In genomic region chr15:98793141-98793698, GRCm38 (mm10) we compare ENCODE assay signal across 11 mouse cellular contexts. TPM values are rescaled to one million over a fixed set of nuclear protein-coding genes. Genes with fewer than 3 reads are reported as not detected.
DNase-seq lines count a peak whose midpoint lies in the region; ATAC-seq and TF ChIP-seq lines count a peak whose summit lies in the region.
"Had no signal": no experiment of that assay in that cellular context is flagged by ENCODE, and none has a peak within 500 bp of the region (broad histone marks: within the 10 kb centered on the region; RNA-seq: fewer than 3 reads in every experiment).

No protein-coding gene starts in this region.

- no peak overlapping the region for H3K27ac ChIP-seq in forebrain, postnatal 0 days (ENCODE audit: low read depth, low read length)
- peak overlapping the region; percentile 77 for H3K27ac ChIP-seq in midbrain, embryonic 10.5 days (replicated peaks)
- no peak overlapping the region for H3K27ac ChIP-seq in stomach, postnatal 0 days (replicated peaks)

- H3K4me1 ChIP-seq in megakaryocyte, embryonic 14.5 days: peaks cover 78% of the 10 kb centered on the region
- no peaks in the 10 kb centered on the region for H3K4me1 ChIP-seq in forebrain, postnatal 0 days (ENCODE audit: insufficient read depth)
- H3K4me1 ChIP-seq in midbrain, embryonic 10.5 days: peaks cover 87% of the 10 kb centered on the region
- no peaks in the 10 kb centered on the region for H3K4me1 ChIP-seq in stomach, postnatal 0 days (replicated peaks; ENCODE audit: control insufficient read depth, insufficient read depth)

- no peak for DNase-seq in forebrain, postnatal 0 days
- peak; percentile 43 for DNase-seq in midbrain, embryonic 10.5 days (ENCODE audit: low spot score)
- DNase-seq in stomach, postnatal 0 days (ENCODE audit: low spot score): no peak
- DNase-seq in urinary bladder, postnatal 10 days (ENCODE audit: low spot score): no peak
- DNase-seq in thymus, postnatal 4 days: no peak
- DNase-seq: embryo, embryonic 11 days; gastrocnemius, postnatal 10 days had no signal

- no peak for TF ChIP-seq EP300 in stomach, postnatal 0 days (optimal IDR thresholded peaks at IDR 0.05)

- 0 out of 2 replicates have a peak overlapping the region, but pooled peaks have one; percentile 43 for H3K9ac ChIP-seq in forebrain, postnatal 0 days
- no peak overlapping the region for H3K9ac ChIP-seq in stomach, postnatal 0 days (ENCODE audit: low read length)

- peaks cover 99% of the 10 kb centered on the region for H3K27me3 ChIP-seq in megakaryocyte, embryonic 14.5 days (replicated peaks)
- peaks cover 89% of the 10 kb centered on the region for H3K27me3 ChIP-seq in forebrain, postnatal 0 days (ENCODE audit: insufficient read depth, low read length)
- H3K27me3 ChIP-seq in midbrain, embryonic 10.5 days (ENCODE audit: low read depth, poor library complexity, severe bottlenecking): peaks cover 100% of the 10 kb centered on the region
- H3K27me3 ChIP-seq in stomach, postnatal 0 days (ENCODE audit: control insufficient read depth, insufficient read depth, low read length): peaks cover 39% of the 10 kb centered on the region

- H3K4me2 ChIP-seq in forebrain, postnatal 0 days (ENCODE audit: low read depth): peak overlapping the region; percentile 56
- no peak overlapping the region; the same call in 1 of the 2 replicates for H3K4me2 ChIP-seq in stomach, postnatal 0 days (replicated peaks; ENCODE audit: low read depth)

- no peak for ATAC-seq in megakaryocyte, adult 5-6 weeks (ENCODE audit: poor library complexity, severe bottlenecking)
- no peak for ATAC-seq in forebrain, postnatal 0 days
- no peak for ATAC-seq in stomach, postnatal 0 days (ENCODE audit: low FRiP score, low TSS enrichment)

- H3K4me3 ChIP-seq in megakaryocyte, embryonic 14.5 days (replicated peaks): peak overlapping the region; percentile 88
- H3K4me3 ChIP-seq in forebrain, postnatal 0 days (ENCODE audit: low read depth, low read length): peak overlapping the region; percentile 39
- peak overlapping the region; percentile 47 for H3K4me3 ChIP-seq in midbrain, embryonic 10.5 days
- peak overlapping the region; percentile 30 for H3K4me3 ChIP-seq in stomach, postnatal 0 days (ENCODE audit: low read depth, low read length)

- H3K9me3 ChIP-seq in megakaryocyte, embryonic 14.5 days: peaks cover 14% of the 10 kb centered on the region; the same call in 1 of the 2 replicates
- no peaks in the 10 kb centered on the region for H3K9me3 ChIP-seq in forebrain, postnatal 0 days (ENCODE audit: low read length)
- no peaks in the 10 kb centered on the region for H3K9me3 ChIP-seq in midbrain, embryonic 10.5 days (replicated peaks)
- H3K9me3 ChIP-seq in stomach, postnatal 0 days (ENCODE audit: control insufficient read depth, low read length): no peaks in the 10 kb centered on the region

- 3% methylated on average over 13 of the region's 13 CpGs for WGBS in forebrain, postnatal 0 days
- WGBS in midbrain, embryonic 10.5 days: 6% methylated on average over 13 of the region's 13 CpGs
- WGBS in stomach, postnatal 0 days: 4% methylated on average over 13 of the region's 13 CpGs

- TF ChIP-seq CTCF in forebrain, postnatal 0 days (IDR thresholded peaks at IDR 0.05; ENCODE audit: low read depth): no peak
- no peak for TF ChIP-seq CTCF in stomach, postnatal 0 days (IDR thresholded peaks at IDR 0.05; ENCODE audit: low read depth)

- H3K36me3 ChIP-seq in megakaryocyte, embryonic 14.5 days (replicated peaks; ENCODE audit: low read length): no peaks in the 10 kb centered on the region
- no peaks in the 10 kb centered on the region for H3K36me3 ChIP-seq in forebrain, postnatal 0 days (ENCODE audit: insufficient read depth)
- no peaks in the 10 kb centered on the region for H3K36me3 ChIP-seq in midbrain, embryonic 10.5 days
- H3K36me3 ChIP-seq in stomach, postnatal 0 days (ENCODE audit: control insufficient read depth, insufficient read depth, low read length): no peaks in the 10 kb centered on the region

RNA-seq across cellular contexts. Expression of gene Wnt1, which starts 3.6 kb away (rescaled TPM):
- not detected in 2 replicates for polyA plus RNA-seq in megakaryocyte, embryonic 14.5 days (2012; ENCODE audit: insufficient read depth, low replicate concordance)
- not detected in 2 replicates for total RNA-seq in megakaryocyte, adult 5-6 weeks (2015)
- total RNA-seq in megakaryocyte, adult 5-6 weeks (2017): not detected in 2 replicates
- not detected in 2 replicates for total RNA-seq in forebrain, postnatal 0 days (2014; rRNA removed)
- 0.33 and 0.35 TPM in 2 replicates for polyA plus RNA-seq in forebrain, postnatal 0 days (2015; fragmentation: Nextera tagmentation; extraction: Ambion mirVana)
- polyA plus RNA-seq in midbrain, embryonic 10.5 days (2016; fragmentation: Nextera tagmentation; extraction: Ambion mirVana): 22.0 and 24.0 TPM in 2 replicates
- polyA plus RNA-seq in stomach, postnatal 0 days (2015; fragmentation: Nextera tagmentation; extraction: Ambion mirVana): not detected in 2 replicates
- total RNA-seq: gastrocnemius, postnatal 10 days; left cerebral cortex, postnatal 10 days had no signal
- polyA plus RNA-seq: intestine, embryonic 14.5 days had no signal

RNA-seq across cellular contexts. Expression of gene Wnt10b, which starts 15.3 kb away (rescaled TPM):
- not detected in 2 replicates for polyA plus RNA-seq in megakaryocyte, embryonic 14.5 days (2012; ENCODE audit: insufficient read depth, low replicate concordance)
- 0.04 and 0.34 TPM in 2 replicates for total RNA-seq in megakaryocyte, adult 5-6 weeks (2015)
- not detected in 2 replicates for total RNA-seq in megakaryocyte, adult 5-6 weeks (2017)
- total RNA-seq in forebrain, postnatal 0 days (2014; rRNA removed): 0.31 and 1.1 TPM in 2 replicates
- not detected in 2 replicates for polyA plus RNA-seq in forebrain, postnatal 0 days (2015; fragmentation: Nextera tagmentation; extraction: Ambion mirVana)
- polyA plus RNA-seq in midbrain, embryonic 10.5 days (2016; fragmentation: Nextera tagmentation; extraction: Ambion mirVana): 0.14 and 0.24 TPM in 2 replicates
- 0.11 TPM in 1 of 2 replicates, not detected in the other for polyA plus RNA-seq in stomach, postnatal 0 days (2015; fragmentation: Nextera tagmentation; extraction: Ambion mirVana)

RNA-seq across cellular contexts. Expression of gene Ddn, which starts 16.1 kb away (rescaled TPM):
- 0.32 and 0.73 TPM in 2 replicates for polyA plus RNA-seq in megakaryocyte, embryonic 14.5 days (2012; ENCODE audit: insufficient read depth, low replicate concordance)
- not detected in 2 replicates for total RNA-seq in megakaryocyte, adult 5-6 weeks (2015)
- total RNA-seq in megakaryocyte, adult 5-6 weeks (2017): 0.15 and 0.16 TPM in 2 replicates
- 36.3 and 49.6 TPM in 2 replicates for total RNA-seq in forebrain, postnatal 0 days (2014; rRNA removed)
- 2.2 TPM in 2 replicates for polyA plus RNA-seq in forebrain, postnatal 0 days (2015; fragmentation: Nextera tagmentation; extraction: Ambion mirVana)
- 0.54 and 0.82 TPM in 2 replicates for polyA plus RNA-seq in midbrain, embryonic 10.5 days (2016; fragmentation: Nextera tagmentation; extraction: Ambion mirVana)
- 0.02 TPM in 1 of 2 replicates, not detected in the other for polyA plus RNA-seq in stomach, postnatal 0 days (2015; fragmentation: Nextera tagmentation; extraction: Ambion mirVana)
- polyA plus RNA-seq: intestine, embryonic 14.5 days had no signal

RNA-seq across cellular contexts. Expression of gene Arf3, which starts 30.2 kb away (rescaled TPM):
- 7.0 and 17.8 TPM in 2 replicates for polyA plus RNA-seq in megakaryocyte, embryonic 14.5 days (2012; ENCODE audit: insufficient read depth, low replicate concordance)
- 28.3 and 35.9 TPM in 2 replicates for total RNA-seq in megakaryocyte, adult 5-6 weeks (2015)
- 33.8 and 37.8 TPM in 2 replicates for total RNA-seq in megakaryocyte, adult 5-6 weeks (2017)
- 99.6 and 116 TPM in 2 replicates for total RNA-seq in forebrain, postnatal 0 days (2014; rRNA removed)
- polyA plus RNA-seq in forebrain, postnatal 0 days (2015; fragmentation: Nextera tagmentation; extraction: Ambion mirVana): 62.5 and 104 TPM in 2 replicates
- polyA plus RNA-seq in midbrain, embryonic 10.5 days (2016; fragmentation: Nextera tagmentation; extraction: Ambion mirVana): 41.2 and 43.2 TPM in 2 replicates
- 29.5 and 33.1 TPM in 2 replicates for polyA plus RNA-seq in stomach, postnatal 0 days (2015; fragmentation: Nextera tagmentation; extraction: Ambion mirVana)

RNA-seq across cellular contexts. Expression of gene Prkag1, which starts 38.1 kb away (rescaled TPM):
- 237 and 264 TPM in 2 replicates for polyA plus RNA-seq in megakaryocyte, embryonic 14.5 days (2012; ENCODE audit: insufficient read depth, low replicate concordance)
- total RNA-seq in megakaryocyte, adult 5-6 weeks (2015): 60.5 TPM in 2 replicates
- total RNA-seq in megakaryocyte, adult 5-6 weeks (2017): 99.7 and 126 TPM in 2 replicates
- 46.5 and 48.3 TPM in 2 replicates for total RNA-seq in forebrain, postnatal 0 days (2014; rRNA removed)
- 55.0 and 58.4 TPM in 2 replicates for polyA plus RNA-seq in forebrain, postnatal 0 days (2015; fragmentation: Nextera tagmentation; extraction: Ambion mirVana)
- 90.4 and 94.9 TPM in 2 replicates for polyA plus RNA-seq in midbrain, embryonic 10.5 days (2016; fragmentation: Nextera tagmentation; extraction: Ambion mirVana)
- polyA plus RNA-seq in stomach, postnatal 0 days (2015; fragmentation: Nextera tagmentation; extraction: Ambion mirVana): 56.2 TPM in 2 replicates

Comparison
In these comparisons a context has a peak if more than half of its experiments do, and no peak if none do; other contexts are left out.
1. H3K4me3 ChIP-seq: peak in every context shown above with its lines; median percentile 88 in megakaryocyte, embryonic 14.5 days; 47 in midbrain, embryonic 10.5 days; 39 in forebrain, postnatal 0 days; 30 in stomach, postnatal 0 days.
2. RNA of gene Wnt1, which starts 3.6 kb away (polyA plus RNA-seq): 22.0 to 24.0 TPM in midbrain, embryonic 10.5 days; 0.33 to 0.35 TPM in forebrain, postnatal 0 days, not detected in stomach, postnatal 0 days and not detected in megakaryocyte, embryonic 14.5 days; every median in the first group is over 10 times any median in the second.